Mouse (Mus musculus) fibroblast of lung, adult 2 months (primary cell): ENCODE data around the gene Pex1.
"Not testable (repeated sequence)": the region's sequence is repeated elsewhere in the genome, so short reads cannot be mapped to it uniquely, and the experiment has no call there.

ENCODE experiments used
- DNase-seq: peaks from one replicate; pipeline ENCODE4 v3.0.0-alpha.2; 2011; ENCODE audit warnings: low read depth

The Pex1 gene

DNA sequence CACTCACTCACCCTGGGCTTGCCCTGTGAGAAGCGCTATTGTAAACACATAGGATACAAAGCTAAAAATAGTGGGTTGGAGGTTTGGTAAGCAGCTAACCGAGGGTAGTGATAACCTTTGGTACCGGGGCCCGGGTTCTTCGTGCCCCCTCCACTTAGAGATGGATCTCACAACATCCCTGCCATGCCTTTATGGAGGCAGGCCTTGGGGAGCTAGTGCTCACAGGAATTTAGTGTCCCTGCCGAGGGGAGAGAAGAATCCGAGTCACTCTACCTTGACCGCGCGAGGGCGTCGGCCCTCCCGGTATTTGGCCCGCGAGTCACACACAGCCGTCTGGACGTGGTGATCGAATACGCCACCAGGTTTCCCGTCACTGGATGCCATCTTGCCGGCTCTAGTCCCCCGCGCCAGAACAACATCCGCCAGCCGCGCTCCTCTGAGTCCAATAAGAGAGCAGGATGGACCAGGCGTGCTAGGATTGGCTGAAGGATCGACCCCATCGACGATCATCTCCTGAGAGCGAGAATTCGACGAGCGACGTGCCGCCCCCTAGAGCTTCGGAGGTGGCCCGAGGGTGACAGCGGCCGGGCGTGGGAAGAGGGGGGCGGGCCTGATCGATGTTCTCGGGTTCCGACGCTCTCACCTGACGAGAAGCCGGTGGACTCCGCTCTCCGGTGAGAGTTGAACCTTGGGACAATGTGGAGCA is at the start of gene Pex1:
Gene Pex1, plus strand, starts transcription at position 374 of the 706 bp plus-strand sequence.
- DNase-seq: peak; percentile 96

- DNase-seq: no peak
Measured at GRCm38 (mm10) chr5:3546226-3546625, 49.6 kb upstream of the Pex1 start.

- no peak for DNase-seq
Measured at GRCm38 (mm10) chr5:3551481-3551880, 44.4 kb upstream of the Pex1 start.

DNA sequence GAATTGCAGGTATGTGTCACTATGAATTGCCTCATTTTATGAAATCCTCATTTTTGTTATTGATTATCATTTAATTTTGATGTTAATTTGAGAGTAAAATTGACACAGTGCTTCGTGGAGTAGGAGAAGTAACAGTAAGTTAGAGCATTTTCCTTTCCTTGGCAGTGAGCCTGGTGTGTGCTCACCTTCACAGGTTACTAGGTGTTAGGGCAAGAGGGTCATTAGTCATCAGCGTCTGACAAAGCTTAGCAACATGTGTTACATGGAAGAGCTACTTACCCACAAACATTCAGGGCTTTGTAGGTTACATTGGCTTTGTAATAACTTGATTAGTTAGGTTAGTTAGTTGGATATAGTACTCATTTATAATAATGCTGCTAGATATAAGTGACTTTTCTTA is 41.7 kb upstream of the Pex1 start:
- no peak for DNase-seq

DNA sequence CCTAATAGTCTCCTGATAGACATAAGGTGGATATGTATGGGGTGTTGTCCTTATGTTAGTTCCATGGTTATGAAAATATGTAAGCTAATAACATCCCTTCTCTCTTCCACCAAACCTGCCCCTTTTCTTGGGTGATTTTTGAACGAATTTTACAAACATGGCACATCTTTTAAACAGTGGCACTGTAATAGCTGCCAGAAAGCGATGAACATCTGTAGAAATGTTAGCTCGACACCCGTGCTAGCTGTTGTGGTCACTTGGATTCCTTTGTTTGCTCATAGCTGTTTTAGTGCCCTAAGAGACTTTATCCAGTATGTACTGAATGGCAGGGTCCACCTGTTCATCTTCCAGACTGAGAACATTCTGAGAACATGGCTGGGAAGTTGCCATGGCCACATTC is 24.6 kb upstream of the Pex1 start, which contains the start of gene 1700109H08Rik:
Gene 1700109H08Rik, plus strand, starts transcription at position 301 of the 400 bp plus-strand sequence.
- DNase-seq: no peak

- DNase-seq: no peak
Measured at GRCm38 (mm10) chr5:3574825-3575224, 21.0 kb upstream of the Pex1 start.

DNA sequence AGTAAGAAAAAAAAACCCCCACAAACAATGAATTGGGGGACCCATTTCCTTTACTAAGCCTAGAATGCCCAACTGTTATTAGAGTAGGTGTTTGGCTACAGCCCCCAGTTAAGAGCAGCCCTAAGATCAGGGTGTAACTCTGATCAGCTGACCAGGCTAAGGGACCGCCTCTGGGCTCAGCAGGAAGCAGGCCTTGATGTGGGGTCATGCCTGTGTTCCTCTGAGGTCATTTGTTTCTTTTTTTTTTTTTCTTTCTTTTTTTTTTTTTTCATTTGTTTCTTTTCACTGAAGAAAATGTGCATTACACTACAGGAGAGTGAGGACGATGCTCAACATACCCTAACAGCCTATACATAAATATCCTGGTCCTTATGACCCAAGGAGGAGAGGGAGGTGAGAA is 17.9 kb upstream of the Pex1 start:
- DNase-seq: no peak

DNA sequence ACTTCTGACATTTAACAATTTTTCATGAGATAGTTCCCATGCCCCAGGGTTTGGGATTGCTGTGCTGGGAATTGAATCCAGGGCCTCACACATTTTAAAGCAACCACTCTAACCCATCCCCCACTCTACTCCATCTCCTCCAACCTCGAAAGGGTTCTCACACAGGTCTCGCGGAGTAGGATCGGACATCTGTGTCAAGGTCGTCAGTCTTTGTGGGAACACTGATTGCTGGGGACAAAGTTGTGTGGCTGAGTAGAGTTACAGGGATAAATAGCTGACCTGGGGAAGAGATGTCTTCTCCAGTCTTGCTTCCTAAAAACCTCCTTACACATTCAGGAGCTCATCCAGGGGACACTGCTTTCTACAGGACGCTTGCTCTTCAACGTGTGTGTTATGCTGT is 16.8 kb upstream of the Pex1 start:
- no peak for DNase-seq

- DNase-seq: peak; percentile 41
Measured at GRCm38 (mm10) chr5:3596399-3596766, 517 bp downstream of the Pex1 start, which contains the start of gene Rbm48. Rbm48 (minus strand) TSS chr5:3596585.

DNA sequence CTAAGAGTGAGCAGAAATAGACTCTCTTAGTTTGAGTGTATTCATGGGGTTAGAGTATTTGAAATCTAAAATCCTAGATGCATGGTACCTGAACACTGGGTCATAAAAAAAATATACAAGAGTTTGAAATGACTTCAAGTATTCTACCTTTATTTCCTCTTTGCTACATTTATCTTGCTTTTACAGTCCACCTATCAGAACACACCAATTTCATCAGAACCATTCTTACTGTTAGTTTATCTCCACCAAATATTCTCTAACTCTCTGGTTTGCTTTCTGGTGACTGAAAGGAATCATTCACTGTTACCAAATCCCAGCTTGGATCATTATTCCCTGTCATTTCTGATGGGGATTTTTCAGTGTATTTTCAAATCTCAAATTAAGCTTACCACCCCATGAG is 1.3 kb downstream of the Pex1 start:
- no peak for DNase-seq

DNA sequence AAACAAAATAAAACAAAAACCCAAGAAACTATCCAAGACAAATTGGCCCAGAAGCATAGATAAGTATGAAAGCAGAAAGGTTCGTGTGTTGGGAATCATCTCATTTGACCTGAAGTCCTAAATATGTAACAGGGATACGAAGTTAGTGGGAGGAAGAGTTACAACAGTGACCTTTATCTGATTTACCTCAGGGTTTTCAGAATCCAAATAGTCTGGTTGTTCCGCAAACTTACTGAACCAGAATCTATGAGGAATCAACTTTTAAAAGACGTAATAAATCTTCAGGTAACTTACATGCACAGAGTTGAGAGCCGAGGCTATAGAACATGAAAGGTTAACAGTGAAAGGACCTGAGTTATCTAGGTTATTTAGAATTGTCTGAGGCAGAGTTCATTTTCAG is 2.9 kb downstream of the Pex1 start:
- DNase-seq: no peak

DNA sequence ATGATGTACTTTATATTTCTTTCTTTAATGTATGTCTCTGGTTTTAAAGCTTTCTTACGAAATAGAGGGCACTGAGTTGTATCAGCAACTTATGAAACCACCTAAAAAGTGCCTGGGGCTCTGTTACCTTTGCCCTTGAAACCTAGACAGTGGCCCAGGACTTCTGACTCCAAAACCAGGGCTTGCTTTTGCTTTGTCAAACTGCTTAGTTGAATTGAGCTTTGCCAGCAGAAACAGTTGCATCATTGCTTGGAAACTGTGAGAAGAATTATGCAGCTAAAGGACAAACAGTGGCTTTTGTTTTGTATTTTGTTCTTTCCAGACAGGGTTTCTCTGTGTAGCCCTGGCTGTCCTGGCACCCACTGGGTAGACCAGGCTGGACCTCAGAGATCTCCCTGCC is 4.4 kb downstream of the Pex1 start:
- DNase-seq: peak; percentile 18

- no peak for DNase-seq
Measured at GRCm38 (mm10) chr5:3600790-3601189, 4.9 kb downstream of the Pex1 start.

DNA sequence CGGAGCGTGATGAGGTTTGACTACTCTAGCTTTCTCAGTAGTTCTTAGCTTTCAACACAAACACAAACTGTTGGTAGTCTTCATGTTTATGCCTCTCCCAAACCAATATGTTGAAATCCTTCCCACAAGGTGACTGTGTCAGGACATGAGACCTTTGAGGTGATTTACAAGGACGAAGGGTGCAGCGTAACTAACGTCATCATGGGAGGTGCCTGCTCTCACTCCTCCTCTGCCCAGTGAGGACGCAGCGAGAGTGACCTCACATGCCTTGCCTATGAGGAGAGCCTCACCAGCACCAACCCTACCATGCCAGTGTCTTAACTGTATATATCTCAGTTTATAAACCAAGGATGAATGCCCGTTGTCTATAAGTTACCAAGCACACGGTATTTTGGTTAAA is 11.2 kb downstream of the Pex1 start:
- no peak for DNase-seq

DNA sequence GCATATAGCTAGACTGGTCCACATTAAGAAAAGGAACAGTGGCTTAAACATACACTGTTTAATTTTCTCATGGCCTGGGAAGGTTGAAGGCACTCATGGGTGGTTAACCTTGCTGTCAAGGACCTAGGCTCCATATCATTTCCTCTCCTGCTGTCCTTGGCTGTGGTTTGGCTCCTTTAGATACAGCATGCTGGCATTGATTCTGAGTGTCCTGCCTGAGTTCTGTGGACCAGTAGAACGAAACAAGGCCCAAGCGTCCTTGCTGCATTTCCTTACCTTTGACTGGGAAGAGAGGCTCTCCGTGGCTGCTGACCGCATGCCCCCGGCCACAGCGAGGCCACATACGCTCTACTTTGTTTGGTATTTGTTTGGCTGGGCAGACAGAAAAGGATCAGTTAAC is 13.4 kb downstream of the Pex1 start:
- DNase-seq: no peak

GRCm38 (mm10) chr5:3611835-3612234 is 16.0 kb downstream of the Pex1 start:
- DNase-seq: not testable (repeated sequence)

GRCm38 (mm10) chr5:3620486-3620885 is 24.6 kb downstream of the Pex1 start:
- no peak for DNase-seq

DNA sequence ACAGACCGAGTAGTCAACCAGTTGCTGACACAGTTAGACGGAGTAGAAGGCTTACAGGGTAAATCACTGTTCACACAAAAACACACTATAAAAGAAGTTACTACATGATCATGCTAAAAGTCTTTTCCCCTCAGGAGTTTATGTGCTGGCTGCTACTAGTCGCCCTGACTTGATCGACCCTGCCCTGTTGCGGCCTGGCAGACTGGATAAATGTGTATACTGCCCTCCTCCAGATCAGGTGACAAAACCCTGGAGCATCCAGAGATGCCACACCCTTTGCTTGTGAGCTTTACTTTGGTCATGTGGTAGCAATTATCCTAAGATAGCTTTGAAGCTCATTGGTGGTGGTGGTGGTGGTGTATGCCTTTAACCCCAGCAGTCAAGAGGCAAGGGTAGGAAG is 34.2 kb downstream of the Pex1 start:
- DNase-seq: no peak

- no peak for DNase-seq
Measured at GRCm38 (mm10) chr5:3631512-3632271, 35.8 kb downstream of the Pex1 start.

DNA sequence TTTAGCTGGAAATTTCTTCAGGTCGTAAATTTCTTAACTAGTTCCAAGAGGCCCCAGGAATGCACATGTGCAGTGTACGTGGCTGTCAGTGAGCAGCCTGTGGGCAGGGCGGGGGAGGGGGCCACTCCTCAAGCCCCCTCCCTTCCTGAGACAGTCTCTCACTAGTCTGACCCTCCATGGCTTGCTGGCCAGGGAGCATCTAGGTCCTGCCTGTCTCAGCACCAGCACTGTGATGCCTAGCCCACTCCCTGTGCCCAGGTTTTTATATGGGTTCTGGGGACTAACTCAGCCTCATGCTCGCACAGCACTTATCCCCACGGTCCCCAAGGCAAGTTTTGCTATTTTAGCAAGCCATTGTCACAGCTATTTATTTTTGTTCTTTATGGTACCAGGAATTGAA is 36.4 kb downstream of the Pex1 start:
- no peak for DNase-seq

- no peak for DNase-seq
Measured at GRCm38 (mm10) chr5:3633315-3633714, 37.4 kb downstream of the Pex1 start.

DNA sequence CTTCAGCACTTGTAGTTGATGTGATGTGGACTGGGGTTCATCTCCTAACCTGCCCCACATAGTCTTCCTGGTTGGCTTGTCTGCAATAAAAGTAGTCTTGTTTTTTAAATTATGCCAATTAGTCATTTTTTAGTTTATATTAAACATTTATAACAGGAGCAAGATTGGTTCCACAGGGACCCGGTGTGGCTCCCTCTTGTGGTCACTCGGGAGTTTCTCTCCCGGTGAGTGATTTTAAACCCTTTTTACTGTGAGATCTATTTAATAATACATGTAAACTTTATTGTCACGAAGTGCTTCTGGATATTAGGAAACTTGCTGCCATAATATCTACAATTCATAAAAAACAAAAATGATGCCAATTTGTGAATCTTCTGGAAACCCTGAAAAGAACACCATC is 38.1 kb downstream of the Pex1 start:
- no peak for DNase-seq

DNA sequence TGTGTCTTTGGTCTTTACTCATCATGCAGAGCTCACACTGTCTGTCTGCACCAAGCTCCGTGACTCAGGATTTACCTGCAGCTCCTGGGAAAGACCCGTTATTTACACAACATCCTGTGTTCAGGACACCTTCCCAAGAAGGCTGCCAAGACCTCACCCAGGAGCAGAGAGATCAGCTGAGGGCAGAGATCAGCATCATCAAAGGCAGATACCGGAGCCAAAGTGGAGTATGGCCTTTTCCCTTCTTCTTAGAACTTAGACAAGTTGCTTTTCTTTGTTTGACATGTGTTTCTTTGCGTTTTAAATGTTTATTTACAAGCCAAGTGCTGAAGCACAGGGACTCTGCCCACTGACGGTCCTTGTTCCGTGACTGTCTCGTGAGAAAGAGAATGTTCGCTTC is 39.4 kb downstream of the Pex1 start:
- DNase-seq: no peak

DNA sequence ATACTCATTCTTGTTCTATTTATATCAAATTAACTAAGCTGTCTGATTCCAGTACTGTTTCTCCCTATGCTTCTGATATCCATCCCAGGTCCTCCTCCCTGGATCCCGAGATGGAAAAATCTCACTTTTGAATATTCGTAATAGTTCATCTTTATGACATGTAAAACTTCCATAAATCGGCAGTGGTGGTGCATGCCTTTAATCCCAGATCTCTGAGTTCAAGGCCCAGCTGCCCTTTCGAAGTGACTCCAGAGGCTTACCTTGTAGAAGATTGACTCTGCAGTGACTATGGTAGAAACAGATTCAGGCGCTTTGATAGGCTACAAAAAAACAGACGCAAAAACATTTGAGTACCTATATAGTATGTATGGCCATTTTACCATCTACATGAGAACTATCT is 48.8 kb downstream of the Pex1 start:
- DNase-seq: no peak
